ENCODE assay signal across 16 mouse cellular contexts in genomic region chr11:105459900-105460299, GRCm38 (mm10). TPM values are rescaled to one million over a fixed set of nuclear protein-coding genes. Genes with fewer than 3 reads are reported as not detected.
DNase-seq lines count a peak whose midpoint lies in the region; ATAC-seq lines count a peak whose summit lies in the region.
"Had no signal": no experiment of that assay in that cellular context is flagged by ENCODE, and none has a peak within 500 bp of the region (broad histone marks: within the 10 kb centered on the region; RNA-seq: fewer than 3 reads in every experiment).

No protein-coding gene starts in this region.

- no peaks in the 10 kb centered on the region for H3K9me3 ChIP-seq in megakaryocyte, embryonic 14.5 days
- no peaks in the 10 kb centered on the region for H3K9me3 ChIP-seq in embryonic facial prominence, embryonic 10.5 days
- no peaks in the 10 kb centered on the region for H3K9me3 ChIP-seq in hindbrain, embryonic 14.5 days (ENCODE audit: control insufficient read depth, low read length)
- H3K9me3 ChIP-seq: limb, embryonic 15.5 days had no signal

- DNase-seq in heart, adult 18-20 months, result peak; percentile 22 to 40
- no peak for DNase-seq in heart, postnatal 4 days
- peak; percentile 54 for DNase-seq in NIH3T3 (ENCODE audit: low read depth)
- DNase-seq in embryonic facial prominence, embryonic 10.5 days (ENCODE audit: low spot score), result peak; percentile 7
- DNase-seq in right cerebral cortex, adult 2 months (ENCODE audit: low spot score in 2 of 2), result no peak
- DNase-seq in hindbrain, embryonic 14.5 days (ENCODE audit: low spot score), result no peak
- DNase-seq: heart, postnatal 14 days; thymus, postnatal 14 days had no signal

- H3K4me1 ChIP-seq in megakaryocyte, embryonic 14.5 days, result peaks cover 69% of the 10 kb centered on the region
- H3K4me1 ChIP-seq in embryonic facial prominence, embryonic 10.5 days, result peaks cover 27% of the 10 kb centered on the region
- peaks cover 17% of the 10 kb centered on the region for H3K4me1 ChIP-seq in hindbrain, embryonic 14.5 days (replicated peaks; ENCODE audit: control insufficient read depth, insufficient read depth, low read length)

- peaks cover 52% of the 10 kb centered on the region for H3K27me3 ChIP-seq in megakaryocyte, embryonic 14.5 days (replicated peaks)
- peaks cover 22% of the 10 kb centered on the region for H3K27me3 ChIP-seq in embryonic facial prominence, embryonic 10.5 days (replicated peaks; ENCODE audit: low read depth, poor library complexity, severe bottlenecking)
- no peaks in the 10 kb centered on the region for H3K27me3 ChIP-seq in hindbrain, embryonic 14.5 days (ENCODE audit: control insufficient read depth, insufficient read depth, low read length)

- H3K36me3 ChIP-seq in megakaryocyte, embryonic 14.5 days (replicated peaks; ENCODE audit: low read length), result no peaks in the 10 kb centered on the region
- no peaks in the 10 kb centered on the region for H3K36me3 ChIP-seq in embryonic facial prominence, embryonic 10.5 days (replicated peaks)
- H3K36me3 ChIP-seq in hindbrain, embryonic 14.5 days (replicated peaks; ENCODE audit: control insufficient read depth, insufficient read depth), result no peaks in the 10 kb centered on the region
- H3K36me3 ChIP-seq: limb, embryonic 15.5 days had no signal

- no peak overlapping the region for H3K9ac ChIP-seq in hindbrain, embryonic 14.5 days
- H3K9ac ChIP-seq: limb, embryonic 15.5 days had no signal

- 49% methylated on average over 5 of the region's 5 CpGs for WGBS in embryonic facial prominence, embryonic 10.5 days
- 35% methylated on average over 5 of the region's 5 CpGs for WGBS in hindbrain, embryonic 14.5 days

- no peak for ATAC-seq in megakaryocyte, adult 5-6 weeks (ENCODE audit: poor library complexity, severe bottlenecking)
- ATAC-seq in hindbrain, embryonic 14.5 days (ENCODE audit: low FRiP score), result no peak
- ATAC-seq: CD4-positive, CD25-positive, alpha-beta regulatory T cell, adult 4 months; intestine, embryonic 16.5 days; midbrain, embryonic 16.5 days had no signal

- H3K27ac ChIP-seq in embryonic facial prominence, embryonic 10.5 days (replicated peaks), result no peak overlapping the region
- no peak overlapping the region for H3K27ac ChIP-seq in hindbrain, embryonic 14.5 days
- H3K27ac ChIP-seq: left cerebral cortex, adult 2 months; limb, embryonic 15.5 days had no signal

- no peak overlapping the region for H3K4me2 ChIP-seq in hindbrain, embryonic 14.5 days (replicated peaks)
- H3K4me2 ChIP-seq: limb, embryonic 15.5 days had no signal

- H3K4me3 ChIP-seq in megakaryocyte, embryonic 14.5 days (replicated peaks), result peak overlapping the region; percentile 51
- no peak overlapping the region for H3K4me3 ChIP-seq in embryonic facial prominence, embryonic 10.5 days
- no peak overlapping the region for H3K4me3 ChIP-seq in hindbrain, embryonic 14.5 days (replicated peaks; ENCODE audit: low read length)
- H3K4me3 ChIP-seq: left cerebral cortex, adult 2 months; limb, embryonic 15.5 days had no signal

RNA-seq across cellular contexts. Expression of gene March10, which starts 3.4 kb away (rescaled TPM):
- not detected for total RNA-seq in heart, adult 18-20 months (2021)
- under 1 TPM in 1 of 2 experiments, not detected in 1; 0.09 TPM for total RNA-seq in heart, postnatal 4 days (2021)
- polyA plus RNA-seq in megakaryocyte, embryonic 14.5 days (2012; ENCODE audit: insufficient read depth, low replicate concordance), result 0.87 and 1.3 TPM in 2 replicates
- total RNA-seq in megakaryocyte, adult 5-6 weeks (2015), result not detected in 2 replicates
- total RNA-seq in megakaryocyte, adult 5-6 weeks (2017), result not detected in 2 replicates
- polyA plus RNA-seq in embryonic facial prominence, embryonic 10.5 days (2016; fragmentation: Nextera tagmentation; extraction: Ambion mirVana), result 0.06 and 0.16 TPM in 2 replicates
- 0.41 and 0.60 TPM in 2 replicates for polyA plus RNA-seq in hindbrain, embryonic 14.5 days (2014; fragmentation: Nextera tagmentation; extraction: Ambion mirVana)
- total RNA-seq: gastrocnemius, postnatal 36 days; heart, postnatal 14 days had no signal
- polyA plus RNA-seq: CD4-positive, CD25-positive, alpha-beta regulatory T cell, adult 4 months; limb, embryonic 15.5 days had no signal

Comparison
In these comparisons a context has a peak if more than half of its experiments do, and no peak if none do; other contexts are left out.
1. DNase-seq: peak in heart, adult 18-20 months (2 of 2), NIH3T3 (single experiment) and embryonic facial prominence, embryonic 10.5 days (single experiment); none in heart, postnatal 4 days (single experiment), right cerebral cortex, adult 2 months (0 of 2) and hindbrain, embryonic 14.5 days (single experiment).